10 mouse cellular contexts compared by ENCODE assay signal in genomic region chrX:75085654-75086053, GRCm38 (mm10). TPM values are rescaled to one million over a fixed set of nuclear protein-coding genes. Genes with fewer than 3 reads are reported as not detected.
DNase-seq lines count a peak whose midpoint lies in the region; ATAC-seq and TF ChIP-seq lines count a peak whose summit lies in the region.
"Had no signal": no experiment of that assay in that cellular context is flagged by ENCODE, and none has a peak within 500 bp of the region (broad histone marks: within the 10 kb centered on the region; RNA-seq: fewer than 3 reads in every experiment).

No protein-coding gene starts in this region.

- 10% methylated on average over 1 of the region's 1 CpGs for WGBS in midbrain, embryonic 16.5 days

- H3K9ac ChIP-seq in MEL (ENCODE audit: control insufficient read depth, low read depth, low read length, poor library complexity, severe bottlenecking), result no peak overlapping the region
- H3K9ac ChIP-seq in midbrain, embryonic 16.5 days (ENCODE audit: low read depth, low read length), result no peak overlapping the region

- TF ChIP-seq EP300 in MEL (IDR thresholded peaks at IDR 0.05; ENCODE audit: low read depth in 1 of 2, low read length in 2 of 2), result no peak

- peak; percentile 15; the same call in 1 of the 2 replicates for TF ChIP-seq RAD21 in MEL (IDR thresholded peaks at IDR 0.05; ENCODE audit: low read depth, low read length)

- H3K4me1 ChIP-seq in MEL (ENCODE audit: control insufficient read depth in 1 of 2, insufficient read depth in 2 of 2, low read length in 2 of 2), result no peaks in the 10 kb centered on the region
- H3K4me1 ChIP-seq in midbrain, embryonic 16.5 days (ENCODE audit: control insufficient read depth, insufficient read depth, low read length), result no peaks in the 10 kb centered on the region

- TF ChIP-seq POLR2A in MEL (IDR thresholded peaks at IDR 0.05; ENCODE audit: control insufficient read depth in 1 of 2, insufficient read depth in 1 of 2, low read depth in 1 of 2, low read length in 2 of 2, poor library complexity in 1 of 2), result no peak

- H3K79me2 ChIP-seq in MEL (ENCODE audit: control insufficient read depth, insufficient read depth, low read length, poor library complexity), result no peaks in the 10 kb centered on the region

- peak; percentile 50 for TF ChIP-seq CTCF in layer of hippocampus, adult 2 months (conservative IDR thresholded peaks at IDR 0.05)
- peak in 1 of 3 experiments; percentile 40; a peak in 3 of 6 replicates for TF ChIP-seq CTCF in MEL (IDR thresholded peaks at IDR 0.05 in 2 of 3, conservative IDR thresholded peaks at IDR 0.05 in 1 of 3; ENCODE audit: control insufficient read depth in 1 of 3, insufficient read depth in 1 of 3, low read depth in 2 of 3, low read length in 3 of 3, poor library complexity in 1 of 3, severe bottlenecking in 1 of 3)

- DNase-seq in embryo, embryonic 11 days, result peak; percentile 1
- no peak for DNase-seq in embryo, embryonic 10.5 days (ENCODE audit: low spot score)
- DNase-seq in layer of hippocampus, adult 2 months (ENCODE audit: low spot score in 2 of 2), result no peak
- DNase-seq in layer of hippocampus, postnatal 10 days (ENCODE audit: low spot score in 2 of 2), result no peak
- DNase-seq in MEL (ENCODE audit: low read depth, low spot score), result peak; percentile 43
- no peak for DNase-seq in kidney, postnatal 14 days
- DNase-seq in gastrocnemius, adult 8-10 months (ENCODE audit: low spot score in 2 of 2), result no peak
- DNase-seq: liver had no signal

- H3K9me3 ChIP-seq in MEL (replicated peaks; ENCODE audit: insufficient read depth, low read length), result no peaks in the 10 kb centered on the region
- H3K9me3 ChIP-seq in midbrain, embryonic 16.5 days (replicated peaks; ENCODE audit: control insufficient read depth, low read length, poor library complexity, severe bottlenecking), result no peaks in the 10 kb centered on the region
- H3K9me3 ChIP-seq: megakaryocyte, embryonic 14.5 days had no signal

- H3K4me2 ChIP-seq in midbrain, embryonic 16.5 days (ENCODE audit: low read length), result peak overlapping the region; percentile 57; the same call in 1 of the 2 replicates

- no peaks in the 10 kb centered on the region for H3K36me3 ChIP-seq in MEL (ENCODE audit: control insufficient read depth in 1 of 2, insufficient read depth in 2 of 2, low read length in 2 of 2)
- H3K36me3 ChIP-seq in midbrain, embryonic 16.5 days (ENCODE audit: control insufficient read depth, insufficient read depth, low read length), result no peaks in the 10 kb centered on the region

- peak; percentile 23; the same call in 1 of the 2 replicates for ATAC-seq in midbrain, embryonic 16.5 days

- H3K4me3 ChIP-seq in layer of hippocampus, adult 2 months, result no peak overlapping the region
- no peak overlapping the region for H3K4me3 ChIP-seq in MEL (ENCODE audit: control insufficient read depth in 1 of 2, insufficient read depth in 1 of 2, low read depth in 2 of 2, low read length in 2 of 2)
- H3K4me3 ChIP-seq in midbrain, embryonic 16.5 days (ENCODE audit: low read depth, low read length), result no peak overlapping the region; the same call in 1 of the 2 replicates

- H3K27me3 ChIP-seq in MEL (ENCODE audit: control insufficient read depth in 1 of 2, insufficient read depth in 2 of 2, low read length in 2 of 2), result no peaks in the 10 kb centered on the region
- H3K27me3 ChIP-seq in midbrain, embryonic 16.5 days (ENCODE audit: control insufficient read depth, insufficient read depth, low read depth, low read length), result no peaks in the 10 kb centered on the region

- no peak overlapping the region for H3K27ac ChIP-seq in layer of hippocampus, adult 2 months
- no peak overlapping the region for H3K27ac ChIP-seq in MEL (ENCODE audit: control insufficient read depth, low read depth, low read length)
- H3K27ac ChIP-seq in midbrain, embryonic 16.5 days (ENCODE audit: low read length), result no peak overlapping the region

TF ChIP-seq in MEL, 35 proteins besides CTCF, POLR2A, EP300 and RAD21:
- TF ChIP-seq ETS1 (IDR thresholded peaks at IDR 0.05; ENCODE audit: low read depth, low read length), result no peak
- TF ChIP-seq TBP (IDR thresholded peaks at IDR 0.05; ENCODE audit: low read depth, low read length), result peak; percentile 65; the same call in 1 of the 2 replicates

RNA-seq across cellular contexts. Expression of gene Gab3, which starts 0.4 kb away (rescaled TPM):
- total RNA-seq in layer of hippocampus, adult 2 months (2021), result 1 to 10 TPM; 1.7 to 2.2 TPM
- 1 to 10 TPM; 1.3 to 3.2 TPM for total RNA-seq in layer of hippocampus, postnatal 10 days (2021)
- 0.23 and 0.36 TPM in 2 replicates for total RNA-seq in MEL (2012; rRNA removed)
- under 1 TPM in 1 of 2 experiments, not detected in 1; 0.70 TPM for polyA plus RNA-seq in MEL (2012; ENCODE audit: insufficient read depth in 1 of 2, insufficient read length in 2 of 2, low read depth in 1 of 2, low replicate concordance in 2 of 2, missing spikeins in 1 of 2)
- polyA plus RNA-seq in midbrain, embryonic 16.5 days (2015; fragmentation: Nextera tagmentation; extraction: Ambion mirVana), result 2.8 TPM in 2 replicates
- under 1 TPM; 0.34 to 0.94 (median 0.58) TPM for total RNA-seq in gastrocnemius, adult 8-10 months (2022)

RNA-seq across cellular contexts. Expression of gene Dkc1, which starts 10.0 kb away (rescaled TPM):
- total RNA-seq in layer of hippocampus, adult 2 months (2021), result 10 to 100 TPM; 28.9 to 35.4 TPM
- 10 to 100 TPM; 26.0 to 32.4 TPM for total RNA-seq in layer of hippocampus, postnatal 10 days (2021)
- total RNA-seq in MEL (2012; rRNA removed), result 192 and 223 TPM in 2 replicates
- 100 to 1,000 TPM; 252 to 394 TPM for polyA plus RNA-seq in MEL (2012; ENCODE audit: insufficient read depth in 1 of 2, insufficient read length in 2 of 2, low read depth in 1 of 2, low replicate concordance in 2 of 2, missing spikeins in 1 of 2)
- 50.1 and 57.5 TPM in 2 replicates for polyA plus RNA-seq in midbrain, embryonic 16.5 days (2015; fragmentation: Nextera tagmentation; extraction: Ambion mirVana)
- 10 to 100 TPM; 21.7 to 39.8 (median 26.1) TPM for total RNA-seq in gastrocnemius, adult 8-10 months (2022)

RNA-seq across cellular contexts. Expression of gene Mpp1, which starts 45.2 kb away (rescaled TPM):
- total RNA-seq in layer of hippocampus, adult 2 months (2021), result 10 to 100 TPM; 42.4 to 43.5 TPM
- 10 to 100 TPM; 27.2 to 29.7 TPM for total RNA-seq in layer of hippocampus, postnatal 10 days (2021)
- total RNA-seq in MEL (2012; rRNA removed), result 14.3 and 14.7 TPM in 2 replicates
- polyA plus RNA-seq in MEL (2012; ENCODE audit: insufficient read depth in 1 of 2, insufficient read length in 2 of 2, low read depth in 1 of 2, low replicate concordance in 2 of 2, missing spikeins in 1 of 2), result 100 to 1,000 TPM in 1 of 2 experiments, 10 to 100 TPM in 1; 54.1 to 263 TPM
- 21.9 and 22.6 TPM in 2 replicates for polyA plus RNA-seq in midbrain, embryonic 16.5 days (2015; fragmentation: Nextera tagmentation; extraction: Ambion mirVana)
- 10 to 100 TPM in 3 of 4 experiments, 1 to 10 TPM in 1; 8.0 to 13.1 (median 10.6) TPM for total RNA-seq in gastrocnemius, adult 8-10 months (2022)

Comparison
In these comparisons a context has a peak if more than half of its experiments do, and no peak if none do; other contexts are left out.
1. DNase-seq: peak in embryo, embryonic 11 days (single experiment) and MEL (single experiment); none in embryo, embryonic 10.5 days (single experiment), layer of hippocampus, adult 2 months (0 of 2), layer of hippocampus, postnatal 10 days (0 of 2), kidney, postnatal 14 days (single experiment) and gastrocnemius, adult 8-10 months (0 of 2).